Mouse (Mus musculus) limb, embryonic 11.5 days (tissue): ENCODE measurements around the gene Rps6kc1. TPM values are rescaled to one million over a fixed set of nuclear protein-coding genes. Genes with fewer than 3 reads are reported as not detected.

ENCODE experiments used
- ATAC-seq: fragments of 200-750 bp; cut with Nextera tagmentation; 2 replicates; pipeline ENCODE4 v1.8.0; 2017; ENCODE audit warnings: low read depth; ENCODE audit not compliant: insufficient number of reproducible peaks, low FRiP score, low TSS enrichment
- DNase-seq: peaks from one replicate; pipeline ENCODE4 v3.0.0-alpha.2; 2015; ENCODE audit warnings: low spot score
- H3K27ac ChIP-seq: fragments of 300-500 bp; sonication (generic); replicated peaks from 2 replicates; pipeline ENCODE4 v1.5.1; 2014; ENCODE audit warnings: low read depth, mild to moderate bottlenecking, low read length
- H3K27me3 ChIP-seq: fragments of 300-500 bp; sonication (generic); 2 replicates; pipeline ENCODE4 v1.6.1; 2014; ENCODE audit warnings: mild to moderate bottlenecking, low read length, mixed read lengths; ENCODE audit not compliant: control insufficient read depth, insufficient read depth
- H3K36me3 ChIP-seq: fragments of 300-500 bp; sonication (generic); 2 replicates; pipeline ENCODE4 v1.6.1; 2014; ENCODE audit warnings: mild to moderate bottlenecking, low read length, moderate library complexity, mixed read lengths; ENCODE audit not compliant: control insufficient read depth, insufficient read depth
- H3K4me1 ChIP-seq: fragments of 300-500 bp; sonication (generic); 2 replicates; pipeline ENCODE4 v1.6.1; 2014; ENCODE audit warnings: low read length, mixed read lengths; ENCODE audit not compliant: control insufficient read depth, insufficient read depth
- H3K4me2 ChIP-seq: fragments of 300-500 bp; sonication (generic); 2 replicates; pipeline ENCODE4 v1.6.1; 2014; ENCODE audit warnings: low read depth, mild to moderate bottlenecking, moderate library complexity; ENCODE audit not compliant: severe bottlenecking
- H3K4me3 ChIP-seq: fragments of 300-500 bp; sonication (generic); 2 replicates; pipeline ENCODE4 v1.5.1; 2014; ENCODE audit warnings: low read depth, low read length
- H3K9ac ChIP-seq: fragments of 300-500 bp; sonication (generic); 2 replicates; pipeline ENCODE4 v1.6.1; 2014; ENCODE audit warnings: mild to moderate bottlenecking, low read length
- H3K9me3 ChIP-seq: fragments of 300-500 bp; sonication (generic); 2 replicates; pipeline ENCODE4 v1.6.1; 2016; ENCODE audit warnings: low read length; ENCODE audit not compliant: control insufficient read depth
- WGBS: fragments of 180-500 bp; shearing (Covaris S2); extraction: QIAGEN DNeasy Blood & Tissue Kit; methylation state at CpG from one replicate; pipeline ENCODE4 v1.1.7; 2014; 5-methylcytosine and 5-hydroxymethylcytosine counted together
- polyA plus RNA-seq: library from polyadenylated mRNA; unstranded; fragments of >200 nt; fragmentation: Nextera tagmentation; extraction: Ambion mirVana; gene quantifications from 2 replicates; pipeline ENCODE4 v1.2.1, GENCODE M21; 2014

Rps6kc1 gene
- polyA plus RNA-seq, 1 experiment from 2014 or later = 15.4 TPM

DNA sequence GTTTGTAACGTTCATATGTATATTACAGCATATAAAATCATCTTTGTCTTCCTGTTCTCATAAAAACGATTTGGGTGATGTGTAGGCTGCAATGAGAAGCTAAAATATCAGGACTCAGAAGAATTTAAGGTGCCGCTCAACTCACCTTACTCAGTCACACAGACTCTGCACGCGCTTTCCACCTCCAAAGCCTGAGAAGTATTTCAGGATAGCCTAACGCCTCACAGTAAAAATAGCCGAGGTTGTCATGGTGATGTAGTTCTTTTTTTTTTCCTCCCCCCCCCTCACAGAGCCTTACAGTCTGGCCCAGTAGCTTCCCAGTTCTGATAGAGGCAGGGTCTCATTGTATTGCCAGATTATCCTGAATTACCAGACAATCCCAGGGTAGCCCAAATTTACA is 7.4 kb upstream of the Rps6kc1 start:
- Histone ChIP-seq H3K4me3 (no peak overlapping the region), H3K4me2 (no peak overlapping the region), H3K27ac (no peak overlapping the region), H3K9ac (no peak overlapping the region), H3K9me3 (no peaks in the 10 kb centered on the region), H3K27me3 (no peaks in the 10 kb centered on the region), H3K36me3 (no peaks in the 10 kb centered on the region), H3K4me1 (no peaks in the 10 kb centered on the region)
- 71% methylated on average over 7 of the region's 7 CpGs for WGBS
- ATAC-seq (no peak), DNase-seq (no peak)

DNA sequence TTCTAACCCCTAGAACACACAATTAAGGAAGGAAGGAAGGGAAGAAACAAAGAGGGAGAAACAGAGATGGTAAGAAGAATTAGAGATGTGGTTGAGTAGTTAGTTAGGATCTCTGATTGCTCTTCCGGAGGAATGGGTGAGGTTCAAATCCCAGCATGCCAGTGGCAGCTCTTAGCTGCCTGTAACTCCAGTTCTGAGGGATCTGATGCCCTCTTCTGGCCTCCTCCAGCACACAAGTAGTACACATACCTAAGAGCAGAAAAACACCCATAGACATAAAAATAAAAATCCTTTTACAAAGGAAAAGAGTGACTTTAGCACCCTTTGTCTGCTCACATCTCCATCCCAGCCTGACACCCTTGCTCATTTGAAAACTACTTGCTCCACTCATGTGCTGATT is 1.1 kb upstream of the Rps6kc1 start:
- Histone ChIP-seq H3K27me3 (no peaks in the 10 kb centered on the region), H3K4me2 (no peak overlapping the region), H3K27ac (no peak overlapping the region), H3K4me3 (no peak overlapping the region), H3K9me3 (no peaks in the 10 kb centered on the region), H3K4me1 (no peaks in the 10 kb centered on the region), H3K36me3 (no peaks in the 10 kb centered on the region), H3K9ac (no peak overlapping the region)
- 44% methylated on average over 1 of the region's 1 CpGs for WGBS
- DNase-seq (no peak), ATAC-seq (no peak)

DNA sequence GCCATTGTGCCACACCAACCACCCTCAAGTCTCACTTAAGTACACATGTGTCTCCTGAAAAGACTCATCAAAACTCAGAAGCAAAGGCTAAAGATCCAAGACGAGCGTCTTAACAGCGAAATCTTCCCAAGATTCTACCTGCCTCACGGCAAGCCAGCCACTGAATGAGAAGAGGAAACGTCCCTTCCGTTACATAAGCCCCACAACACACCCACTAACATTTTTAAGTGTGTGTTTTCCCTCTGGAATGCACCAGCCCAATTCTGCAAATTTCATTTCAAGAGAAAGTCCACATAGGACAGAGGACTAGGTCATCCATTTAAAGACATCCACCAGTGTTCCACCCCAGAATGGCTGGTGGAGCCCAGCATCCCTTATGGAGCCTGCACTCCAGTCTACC is 734 bp downstream of the Rps6kc1 start:
- no peaks in the 10 kb centered on the region for H3K4me1 ChIP-seq
- H3K9ac ChIP-seq = peak overlapping the region; percentile 57
- H3K4me2 ChIP-seq = peak overlapping the region; percentile 61
- DNase-seq (no peak), ATAC-seq (no peak)
- no peak overlapping the region for H3K27ac ChIP-seq
- WGBS = 82% methylated on average over 6 of the region's 6 CpGs
- no peaks in the 10 kb centered on the region for H3K9me3 ChIP-seq
- no peaks in the 10 kb centered on the region for H3K36me3 ChIP-seq
- H3K4me3 ChIP-seq = peak overlapping the region; percentile 50
- no peaks in the 10 kb centered on the region for H3K27me3 ChIP-seq

DNA sequence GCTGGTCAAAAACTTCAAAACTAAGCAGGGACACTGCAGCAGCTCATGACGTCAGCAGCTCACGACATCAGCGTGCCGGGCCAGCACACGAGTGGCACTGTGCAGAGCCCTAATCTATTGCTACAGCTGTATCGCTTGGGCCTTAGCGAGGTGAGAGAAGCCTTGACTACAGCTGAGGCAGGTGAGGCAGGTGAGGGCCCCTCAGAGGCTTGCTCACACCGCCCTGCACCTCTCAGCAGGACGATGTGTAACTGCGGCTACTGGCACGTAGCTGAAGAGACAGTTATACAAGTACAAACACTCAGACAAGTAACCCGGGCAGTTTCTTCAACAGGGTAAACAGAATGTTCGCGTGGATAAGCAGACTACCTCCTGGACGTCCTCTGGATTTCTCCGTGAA is 6.9 kb downstream of the Rps6kc1 start:
- H3K4me3 ChIP-seq = no peak overlapping the region
- 92% methylated on average over 16 of the region's 16 CpGs for WGBS
- H3K9me3 ChIP-seq = no peaks in the 10 kb centered on the region
- H3K4me2 ChIP-seq = no peak overlapping the region
- H3K36me3 ChIP-seq = 0 out of 2 replicates have a peak, but pooled peaks cover 3% of the 10 kb centered on the region
- no peaks in the 10 kb centered on the region for H3K4me1 ChIP-seq
- no peak overlapping the region for H3K27ac ChIP-seq
- DNase-seq (no peak), ATAC-seq (no peak)
- no peaks in the 10 kb centered on the region for H3K27me3 ChIP-seq
- no peak overlapping the region for H3K9ac ChIP-seq

DNA sequence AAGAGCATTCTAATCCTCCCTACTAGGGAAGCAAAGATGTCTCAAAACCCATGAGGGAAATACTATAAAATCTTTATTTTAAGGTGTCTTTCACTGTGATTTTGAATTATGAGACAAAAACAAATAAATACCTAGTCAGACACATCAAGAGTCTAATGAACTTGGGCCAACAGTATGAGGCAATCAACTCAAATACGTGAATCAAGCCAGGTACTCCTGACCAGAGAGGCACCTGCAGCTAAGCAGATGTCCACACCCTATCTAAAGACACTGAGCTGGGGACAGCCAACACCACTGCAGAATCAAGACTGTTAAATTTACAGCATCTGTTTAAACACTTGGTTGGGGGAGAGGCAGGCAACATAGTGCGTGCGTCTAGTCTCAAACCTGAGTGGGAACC is 7.4 kb downstream of the Rps6kc1 start:
- WGBS = 94% methylated on average over 3 of the region's 3 CpGs
- H3K4me2 ChIP-seq = no peak overlapping the region
- ATAC-seq = no peak

DNA sequence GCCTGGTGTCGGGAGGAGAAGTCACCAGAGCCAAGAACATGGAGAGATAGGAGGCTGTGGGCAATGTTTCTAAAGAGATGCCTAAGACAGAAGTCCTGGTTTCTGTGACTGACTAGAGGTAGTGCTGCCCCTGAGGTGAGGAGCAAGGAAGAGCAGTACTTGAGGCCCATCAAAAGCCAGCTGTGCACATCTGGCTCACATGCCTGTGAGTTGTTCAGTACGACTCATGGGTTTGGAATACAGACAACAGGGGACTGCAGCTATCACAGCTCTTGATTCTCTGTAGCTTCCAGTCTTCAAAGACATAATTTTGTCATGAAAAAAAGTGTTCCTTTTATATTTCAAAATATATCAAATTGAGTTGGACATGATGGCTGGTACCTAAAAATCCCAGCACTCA is 10.5 kb downstream of the Rps6kc1 start:
- H3K9ac ChIP-seq = no peak overlapping the region
- no peaks in the 10 kb centered on the region for H3K9me3 ChIP-seq
- H3K27ac ChIP-seq = no peak overlapping the region
- peaks cover 6% of the 10 kb centered on the region for H3K36me3 ChIP-seq
- no peaks in the 10 kb centered on the region for H3K27me3 ChIP-seq
- H3K4me2 ChIP-seq = no peak overlapping the region
- DNase-seq (no peak), ATAC-seq (no peak)
- 76% methylated on average over 2 of the region's 2 CpGs for WGBS
- H3K4me3 ChIP-seq = no peak overlapping the region
- no peaks in the 10 kb centered on the region for H3K4me1 ChIP-seq

More for the DNA sequence above, 7.4 kb downstream of the Rps6kc1 start:
- Histone ChIP-seq H3K9ac (no peak overlapping the region), H3K4me3 (no peak overlapping the region), H3K4me1 (no peaks in the 10 kb centered on the region), H3K36me3 (0 out of 2 replicates have a peak, but pooled peaks cover 3% of the 10 kb centered on the region), H3K27me3 (no peaks in the 10 kb centered on the region), H3K27ac (no peak overlapping the region), H3K9me3 (no peaks in the 10 kb centered on the region)
- DNase-seq = no peak

DNA sequence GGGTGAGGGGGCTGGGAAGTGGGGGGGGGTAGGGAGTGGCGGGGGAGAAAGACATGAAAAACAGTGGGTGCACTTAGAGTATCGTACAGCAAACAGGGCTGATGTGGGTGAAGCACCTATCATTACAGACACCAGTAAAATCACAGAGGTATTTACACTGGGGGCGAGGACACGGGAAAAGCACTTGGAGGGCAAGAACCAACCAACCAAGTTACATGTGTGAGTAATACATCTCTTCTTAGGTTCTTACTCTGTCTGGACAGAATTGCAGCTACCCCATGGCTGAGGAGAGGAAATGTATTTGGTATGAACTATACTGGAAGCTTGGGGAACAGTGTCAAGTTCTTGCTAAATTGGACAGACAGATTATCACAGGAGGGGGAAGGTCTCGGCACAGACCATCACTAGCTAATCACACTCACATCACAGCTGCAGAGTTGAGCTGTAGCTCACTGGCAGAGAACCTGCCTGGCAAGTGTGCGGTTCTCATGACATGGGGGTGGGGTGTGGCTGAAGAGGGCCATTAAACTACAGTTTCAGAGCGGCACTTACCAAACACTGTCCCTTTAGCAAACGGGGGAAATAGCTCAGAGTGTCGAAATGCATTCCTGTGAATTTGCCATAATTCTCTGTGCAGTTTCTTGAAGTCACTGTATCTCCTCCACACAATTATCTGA is 12.5 kb downstream of the Rps6kc1 start:
- 74% methylated on average over 9 of the region's 9 CpGs for WGBS
- DNase-seq (no peak), ATAC-seq (no peak)
- no peak overlapping the region for H3K4me2 ChIP-seq
- no peaks in the 10 kb centered on the region for H3K27me3 ChIP-seq
- H3K4me3 ChIP-seq = no peak overlapping the region
- no peaks in the 10 kb centered on the region for H3K4me1 ChIP-seq
- no peak overlapping the region for H3K27ac ChIP-seq
- H3K9ac ChIP-seq = no peak overlapping the region
- H3K9me3 ChIP-seq = no peaks in the 10 kb centered on the region
- H3K36me3 ChIP-seq = peaks cover 2% of the 10 kb centered on the region

DNA sequence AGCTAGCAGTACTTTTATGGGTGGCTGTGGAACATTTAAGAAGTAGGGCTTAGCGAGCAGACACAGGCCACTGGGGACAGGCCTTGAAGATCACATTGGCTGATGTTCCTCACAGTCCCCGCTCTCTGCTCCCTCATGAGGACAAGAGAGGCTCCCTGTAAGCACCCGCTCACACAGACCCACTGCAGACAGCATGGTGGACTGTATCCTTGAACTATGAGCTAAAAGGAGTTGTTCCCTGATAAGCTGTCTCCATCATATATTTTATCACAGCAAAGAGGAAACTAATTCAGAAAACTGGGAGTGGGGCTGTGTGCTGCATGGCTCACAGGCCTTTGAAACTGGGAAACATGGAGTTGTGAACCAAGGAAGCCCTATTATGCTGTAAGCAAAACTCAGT is 13.4 kb downstream of the Rps6kc1 start:
- ATAC-seq (no peak), DNase-seq (no peak)
- WGBS = 90% methylated on average over 3 of the region's 3 CpGs
- no peak overlapping the region for H3K9ac ChIP-seq
- no peak overlapping the region for H3K4me2 ChIP-seq
- no peaks in the 10 kb centered on the region for H3K27me3 ChIP-seq
- no peak overlapping the region for H3K4me3 ChIP-seq
- peaks cover 2% of the 10 kb centered on the region for H3K36me3 ChIP-seq
- no peak overlapping the region for H3K27ac ChIP-seq
- H3K4me1 ChIP-seq = no peaks in the 10 kb centered on the region
- H3K9me3 ChIP-seq = no peaks in the 10 kb centered on the region
